Mouse (Mus musculus) lung, postnatal 10 days (tissue): ENCODE data around the gene Gnb3.

Source experiments
- DNase-seq: peaks from one replicate; pipeline ENCODE4 v3.0.0; 2021

The Gnb3 gene

DNA sequence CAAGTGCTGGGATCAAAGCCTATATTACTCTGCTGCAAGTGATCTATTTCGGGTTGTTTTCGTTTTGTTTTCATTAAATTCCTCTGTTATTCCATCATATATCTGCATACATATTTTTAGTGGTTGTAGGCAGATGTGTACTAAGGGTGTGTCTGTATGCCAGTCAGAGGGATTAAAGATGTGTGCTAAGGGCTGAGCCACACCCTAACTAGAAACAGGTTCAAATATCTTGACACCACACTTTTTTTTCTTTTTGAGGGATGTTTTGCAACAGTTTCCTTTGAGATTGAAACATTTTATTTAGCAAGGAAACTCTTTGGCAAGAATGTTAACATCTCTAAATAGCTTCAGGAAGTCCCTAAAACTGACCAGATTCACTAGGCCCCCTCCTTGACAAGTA is 43.9 kb downstream of the Gnb3 start:
- no peak for DNase-seq

DNA sequence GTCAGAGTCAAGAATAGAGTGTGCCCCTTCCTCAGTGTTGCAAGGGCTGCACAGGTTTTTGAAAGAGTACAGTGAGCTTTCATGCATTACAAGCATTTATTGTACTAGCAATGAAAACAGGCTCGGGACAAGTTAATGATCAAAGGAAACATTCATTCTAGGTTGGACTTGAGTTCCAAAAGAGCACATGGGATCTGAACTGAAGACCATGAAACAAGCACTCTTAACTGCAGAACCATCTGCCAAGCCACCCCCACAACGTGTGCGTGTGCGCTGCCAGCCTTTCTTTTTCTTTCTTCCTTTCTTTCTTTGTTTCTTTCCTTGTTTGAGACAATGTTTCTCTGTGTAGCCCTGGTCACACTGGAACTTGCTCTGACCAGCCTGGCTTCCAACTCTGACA is 44.3 kb downstream of the Gnb3 start:
- DNase-seq, result no peak

DNA sequence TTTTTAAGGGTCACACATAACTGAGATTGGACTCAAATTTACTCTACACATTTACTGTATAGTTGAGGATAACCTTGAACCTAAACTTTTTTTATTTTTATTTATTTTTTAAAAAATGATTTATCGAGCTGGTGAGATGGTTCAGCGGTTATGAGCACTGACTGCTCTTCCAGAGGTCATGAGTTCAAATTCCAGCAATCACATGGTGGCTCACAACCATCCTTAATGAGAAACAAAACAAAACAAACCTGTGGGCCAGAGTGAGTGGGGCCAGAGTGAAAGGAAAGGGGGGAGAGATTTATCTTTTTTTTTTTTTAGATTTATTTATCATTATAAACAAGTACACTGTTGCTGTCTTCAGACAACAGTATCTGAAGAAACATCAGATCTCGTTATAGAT is 48.2 kb downstream of the Gnb3 start:
- DNase-seq, result no peak

DNA sequence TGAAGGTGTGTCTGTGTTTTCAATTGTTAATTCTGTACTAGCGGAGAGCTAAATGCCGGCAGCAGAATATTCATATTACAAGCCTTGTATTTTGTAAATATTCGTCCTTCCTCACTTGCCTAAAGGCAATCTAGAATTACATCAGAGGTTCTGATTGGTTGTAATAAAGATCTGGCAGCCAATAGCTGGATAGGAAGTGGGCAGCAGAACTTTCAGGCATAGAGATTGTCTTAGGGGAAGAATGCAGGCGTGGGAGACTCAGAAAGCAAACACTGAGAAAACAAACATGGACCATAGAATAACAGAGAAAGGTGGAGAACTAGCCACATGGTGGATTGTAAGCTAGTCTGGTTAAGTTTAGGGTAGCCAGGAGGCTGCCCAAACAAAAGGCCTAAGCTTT is 50.0 kb downstream of the Gnb3 start:
- DNase-seq, result no peak

- no peak for DNase-seq
Observed at GRCm38 (mm10) chr6:124789519-124789918, 50.6 kb downstream of the Gnb3 start.

- no peak for DNase-seq
Observed at GRCm38 (mm10) chr6:124787722-124788121, 52.4 kb downstream of the Gnb3 start.

DNA sequence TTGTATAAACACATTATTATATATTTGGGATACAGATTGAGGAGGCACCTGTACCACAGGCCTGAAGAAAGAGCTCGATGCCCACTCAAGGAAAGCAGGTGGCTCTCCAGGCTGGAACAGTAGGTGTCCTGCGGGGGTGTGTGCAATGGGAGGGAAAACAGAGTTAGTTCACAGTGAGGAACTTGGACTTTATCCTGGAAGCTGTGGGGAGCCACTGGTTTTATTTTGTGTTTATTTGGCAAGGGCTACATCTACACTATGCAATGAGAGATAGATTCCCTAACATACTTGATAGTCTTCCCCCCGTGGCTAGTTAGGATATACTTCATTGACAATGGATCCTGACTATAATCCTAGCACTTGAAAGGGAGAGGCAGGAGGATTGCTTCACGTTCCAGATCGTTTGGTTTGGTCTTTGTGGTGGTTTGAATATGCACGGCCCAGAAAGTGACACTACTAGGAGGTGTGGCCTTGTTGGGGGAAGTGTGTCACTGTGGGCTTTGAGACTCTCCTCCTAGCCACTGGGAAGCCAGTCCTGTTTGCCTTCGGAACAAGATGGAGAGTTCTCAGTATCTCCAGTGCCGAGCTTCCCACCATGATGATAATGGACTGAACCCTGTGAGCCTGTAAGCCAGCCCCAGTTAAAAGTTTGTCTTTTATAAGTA is 53.2 kb downstream of the Gnb3 start:
- DNase-seq, result no peak
